In genomic region chr11:102939024-102939675, GRCm38 (mm10) we compare ENCODE assay signal across 12 mouse cellular contexts. TPM values are rescaled to one million over a fixed set of nuclear protein-coding genes. Genes with fewer than 3 reads are reported as not detected.
DNase-seq lines count a peak whose midpoint lies in the region; ATAC-seq and TF ChIP-seq lines count a peak whose summit lies in the region.
"Had no signal": no experiment of that assay in that cellular context is flagged by ENCODE, and none has a peak within 500 bp of the region (broad histone marks: within the 10 kb centered on the region; RNA-seq: fewer than 3 reads in every experiment).

No protein-coding gene starts in this region.

- no peaks in the 10 kb centered on the region for H3K9me3 ChIP-seq in kidney, embryonic 15.5 days (replicated peaks)
- no peaks in the 10 kb centered on the region for H3K9me3 ChIP-seq in kidney, embryonic 14.5 days (ENCODE audit: control insufficient read depth, low read length)
- no peaks in the 10 kb centered on the region for H3K9me3 ChIP-seq in limb, embryonic 12.5 days
- H3K9me3 ChIP-seq: forebrain, embryonic 10.5 days had no signal

- H3K27me3 ChIP-seq in kidney, embryonic 15.5 days = peaks cover 63% of the 10 kb centered on the region
- peaks cover 26% of the 10 kb centered on the region for H3K27me3 ChIP-seq in kidney, embryonic 14.5 days (ENCODE audit: control insufficient read depth, insufficient read depth, low read length)
- no peaks in the 10 kb centered on the region for H3K27me3 ChIP-seq in testis, adult 2 months (ENCODE audit: control insufficient read depth, insufficient read depth, low read length)
- H3K27me3 ChIP-seq in limb, embryonic 12.5 days = peaks cover 64% of the 10 kb centered on the region

- peak overlapping the region; percentile 31; the same call in 1 of the 2 replicates for H3K4me2 ChIP-seq in kidney, embryonic 15.5 days
- H3K4me2 ChIP-seq in kidney, embryonic 14.5 days (replicated peaks; ENCODE audit: low read depth, low read length) = no peak overlapping the region
- 0 out of 2 replicates have a peak overlapping the region, but pooled peaks have one; percentile 30 for H3K4me2 ChIP-seq in limb, embryonic 12.5 days

- H3K36me3 ChIP-seq in kidney, embryonic 15.5 days = no peaks in the 10 kb centered on the region
- no peaks in the 10 kb centered on the region for H3K36me3 ChIP-seq in kidney, embryonic 14.5 days (ENCODE audit: control insufficient read depth, insufficient read depth, low read length)
- H3K36me3 ChIP-seq in testis, adult 2 months (ENCODE audit: control insufficient read depth, insufficient read depth, low read length) = no peaks in the 10 kb centered on the region
- no peaks in the 10 kb centered on the region for H3K36me3 ChIP-seq in limb, embryonic 12.5 days
- H3K36me3 ChIP-seq: forebrain, embryonic 10.5 days had no signal

- DNase-seq in testis, postnatal 10 days (ENCODE audit: low spot score) = no peak
- no peak for DNase-seq in embryo, embryonic 10.5 days (ENCODE audit: low spot score)
- DNase-seq in left cerebral cortex, adult 11 months (ENCODE audit: low spot score) = no peak
- DNase-seq: cerebellum, adult 2 months; heart, postnatal 14 days; left cerebral cortex, postnatal 4 days had no signal

- H3K27ac ChIP-seq in kidney, embryonic 15.5 days = no peak overlapping the region
- H3K27ac ChIP-seq in kidney, embryonic 14.5 days (ENCODE audit: low read depth, low read length) = no peak overlapping the region
- H3K27ac ChIP-seq in testis, adult 2 months (ENCODE audit: control insufficient read depth, insufficient read depth, low read depth, low read length) = no peak overlapping the region
- H3K27ac ChIP-seq in limb, embryonic 12.5 days = no peak overlapping the region
- H3K27ac ChIP-seq: forebrain, embryonic 10.5 days had no signal

- no peak overlapping the region for H3K4me3 ChIP-seq in kidney, embryonic 15.5 days (replicated peaks)
- H3K4me3 ChIP-seq in kidney, embryonic 14.5 days (ENCODE audit: low read length) = no peak overlapping the region
- H3K4me3 ChIP-seq in testis, adult 2 months (ENCODE audit: control insufficient read depth, low read depth, low read length) = peak overlapping the region; percentile 21; the same call in 1 of the 2 replicates
- H3K4me3 ChIP-seq in limb, embryonic 12.5 days (replicated peaks) = no peak overlapping the region
- H3K4me3 ChIP-seq: forebrain, embryonic 10.5 days had no signal

- peaks cover 33% of the 10 kb centered on the region for H3K4me1 ChIP-seq in kidney, embryonic 15.5 days
- H3K4me1 ChIP-seq in kidney, embryonic 14.5 days (ENCODE audit: control insufficient read depth, insufficient read depth, low read length) = peaks cover 17% of the 10 kb centered on the region
- peaks cover 3% of the 10 kb centered on the region for H3K4me1 ChIP-seq in testis, adult 2 months (ENCODE audit: control insufficient read depth, insufficient read depth, low read length)
- peaks cover 39% of the 10 kb centered on the region for H3K4me1 ChIP-seq in limb, embryonic 12.5 days (replicated peaks)

- WGBS in kidney, embryonic 15.5 days = 21% methylated on average over 13 of the region's 13 CpGs
- WGBS in kidney, embryonic 14.5 days = 23% methylated on average over 13 of the region's 13 CpGs
- 39% methylated on average over 13 of the region's 13 CpGs for WGBS in limb, embryonic 12.5 days

- ATAC-seq in kidney, embryonic 15.5 days (replicated peaks; ENCODE audit: low FRiP score) = no peak
- no peak for ATAC-seq in kidney, embryonic 14.5 days (ENCODE audit: low FRiP score, low TSS enrichment)
- ATAC-seq in limb, embryonic 12.5 days (ENCODE audit: insufficient number of reproducible peaks, insufficient read depth, low FRiP score, low TSS enrichment, low read depth) = no peak
- no peak for ATAC-seq in granulocyte monocyte progenitor cell, adult 5-6 weeks (replicated peaks; ENCODE audit: poor library complexity, severe bottlenecking)

- TF ChIP-seq POLR2A in testis, adult 2 months (IDR thresholded peaks at IDR 0.05; ENCODE audit: control insufficient read depth, low read depth, low read length) = no peak

- no peak for TF ChIP-seq CTCF in testis, adult 2 months (IDR thresholded peaks at IDR 0.05; ENCODE audit: control insufficient read depth, insufficient read depth, insufficient replicate concordance, low read depth, low read length)

- H3K9ac ChIP-seq in kidney, embryonic 15.5 days = no peak overlapping the region
- H3K9ac ChIP-seq in kidney, embryonic 14.5 days (ENCODE audit: low read depth, low read length) = no peak overlapping the region
- 0 out of 2 replicates have a peak overlapping the region, but pooled peaks have one; percentile 31 for H3K9ac ChIP-seq in limb, embryonic 12.5 days (replicated peaks)

RNA-seq across cellular contexts. Expression of gene C1ql1, which starts 7.3 kb away (rescaled TPM):
- polyA plus RNA-seq in kidney, embryonic 15.5 days (2015; fragmentation: Nextera tagmentation; extraction: Ambion mirVana) = 3.7 and 4.2 TPM in 2 replicates
- 6.7 and 8.3 TPM in 2 replicates for polyA plus RNA-seq in kidney, embryonic 14.5 days (2014; fragmentation: Nextera tagmentation; extraction: Ambion mirVana)
- 0.77 and 0.80 TPM in 2 replicates for polyA plus RNA-seq in testis, adult 2 months (2012; rRNA removed)
- polyA plus RNA-seq in limb, embryonic 12.5 days (2016; fragmentation: Nextera tagmentation; extraction: Ambion mirVana) = 1.3 and 1.6 TPM in 2 replicates
- total RNA-seq in granulocyte monocyte progenitor cell, adult 5-6 weeks (2014; fragmentation: Nextera tagmentation) = not detected in 2 replicates
- not detected in 2 replicates for total RNA-seq in granulocyte monocyte progenitor cell, adult 5-6 weeks (2017)

RNA-seq across cellular contexts. Expression of gene Kif18b, which starts 14.2 kb away (rescaled TPM):
- 10.7 and 12.4 TPM in 2 replicates for polyA plus RNA-seq in kidney, embryonic 15.5 days (2015; fragmentation: Nextera tagmentation; extraction: Ambion mirVana)
- 8.3 and 13.0 TPM in 2 replicates for polyA plus RNA-seq in kidney, embryonic 14.5 days (2014; fragmentation: Nextera tagmentation; extraction: Ambion mirVana)
- 25.9 and 26.7 TPM in 2 replicates for polyA plus RNA-seq in testis, adult 2 months (2012; rRNA removed)
- 10.3 and 13.1 TPM in 2 replicates for polyA plus RNA-seq in limb, embryonic 12.5 days (2016; fragmentation: Nextera tagmentation; extraction: Ambion mirVana)
- total RNA-seq in granulocyte monocyte progenitor cell, adult 5-6 weeks (2014; fragmentation: Nextera tagmentation) = 4.9 and 11.6 TPM in 2 replicates
- total RNA-seq in granulocyte monocyte progenitor cell, adult 5-6 weeks (2017) = 19.9 and 22.6 TPM in 2 replicates

RNA-seq across cellular contexts. Expression of gene Gfap, which starts 38.4 kb away (rescaled TPM):
- 0.22 and 0.32 TPM in 2 replicates for polyA plus RNA-seq in kidney, embryonic 15.5 days (2015; fragmentation: Nextera tagmentation; extraction: Ambion mirVana)
- polyA plus RNA-seq in kidney, embryonic 14.5 days (2014; fragmentation: Nextera tagmentation; extraction: Ambion mirVana) = 0.29 and 0.31 TPM in 2 replicates
- polyA plus RNA-seq in testis, adult 2 months (2012; rRNA removed) = 0.32 and 0.62 TPM in 2 replicates
- 0.25 and 0.41 TPM in 2 replicates for polyA plus RNA-seq in limb, embryonic 12.5 days (2016; fragmentation: Nextera tagmentation; extraction: Ambion mirVana)
- not detected in 2 replicates for total RNA-seq in granulocyte monocyte progenitor cell, adult 5-6 weeks (2014; fragmentation: Nextera tagmentation)
- total RNA-seq in granulocyte monocyte progenitor cell, adult 5-6 weeks (2017) = not detected in 2 replicates

RNA-seq across cellular contexts. Expression of gene Fam187a, which starts 54.2 kb away (rescaled TPM):
- polyA plus RNA-seq in kidney, embryonic 15.5 days (2015; fragmentation: Nextera tagmentation; extraction: Ambion mirVana) = not detected in 2 replicates
- not detected in 2 replicates for polyA plus RNA-seq in kidney, embryonic 14.5 days (2014; fragmentation: Nextera tagmentation; extraction: Ambion mirVana)
- 18.7 and 19.2 TPM in 2 replicates for polyA plus RNA-seq in testis, adult 2 months (2012; rRNA removed)
- not detected in 2 replicates for polyA plus RNA-seq in limb, embryonic 12.5 days (2016; fragmentation: Nextera tagmentation; extraction: Ambion mirVana)
- total RNA-seq in granulocyte monocyte progenitor cell, adult 5-6 weeks (2014; fragmentation: Nextera tagmentation) = not detected in 2 replicates
- not detected in 2 replicates for total RNA-seq in granulocyte monocyte progenitor cell, adult 5-6 weeks (2017)
- total RNA-seq: heart, postnatal 14 days; left cerebral cortex, postnatal 4 days had no signal
- polyA plus RNA-seq: cerebellum, adult 2 months had no signal

RNA-seq across cellular contexts. Expression of gene Ccdc103, which starts 58.1 kb away (rescaled TPM):
- 1.2 and 1.7 TPM in 2 replicates for polyA plus RNA-seq in kidney, embryonic 15.5 days (2015; fragmentation: Nextera tagmentation; extraction: Ambion mirVana)
- polyA plus RNA-seq in kidney, embryonic 14.5 days (2014; fragmentation: Nextera tagmentation; extraction: Ambion mirVana) = 1.1 and 1.8 TPM in 2 replicates
- polyA plus RNA-seq in testis, adult 2 months (2012; rRNA removed) = 19.8 and 22.9 TPM in 2 replicates
- polyA plus RNA-seq in limb, embryonic 12.5 days (2016; fragmentation: Nextera tagmentation; extraction: Ambion mirVana) = 0.99 and 1.1 TPM in 2 replicates
- not detected in 2 replicates for total RNA-seq in granulocyte monocyte progenitor cell, adult 5-6 weeks (2014; fragmentation: Nextera tagmentation)
- total RNA-seq in granulocyte monocyte progenitor cell, adult 5-6 weeks (2017) = not detected in 2 replicates
